Mouse (Mus musculus) thymus, postnatal 25 days (tissue): ENCODE results near the gene Dgkq.
"Not testable (repeated sequence)": the region's sequence is repeated elsewhere in the genome, so short reads cannot be mapped to it uniquely, and the experiment has no call there.

Experiments used
- DNase-seq: peaks from one replicate; pipeline ENCODE4 v3.0.0; 2022

The Dgkq gene

DNA sequence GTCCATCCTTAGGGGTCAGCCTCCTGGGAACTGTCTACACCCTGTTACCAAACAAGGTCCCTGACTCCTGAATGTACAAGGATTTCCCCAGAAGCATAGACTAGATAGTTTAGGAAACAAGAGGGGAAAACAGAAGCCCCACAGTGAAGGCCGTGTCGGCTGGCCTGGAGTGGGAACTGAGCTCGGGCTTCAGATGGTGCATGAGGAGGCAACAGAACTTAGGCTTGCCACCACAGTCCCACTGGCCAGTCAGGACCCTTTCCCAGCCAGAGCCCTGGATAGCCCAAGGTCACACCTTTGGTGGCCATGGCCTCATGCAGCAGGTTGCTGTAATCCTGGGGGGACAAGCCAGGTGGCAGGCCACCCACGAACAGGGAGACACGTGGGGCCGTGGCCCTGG, 16.1 kb downstream of the Dgkq start:
- DNase-seq: no peak

DNA sequence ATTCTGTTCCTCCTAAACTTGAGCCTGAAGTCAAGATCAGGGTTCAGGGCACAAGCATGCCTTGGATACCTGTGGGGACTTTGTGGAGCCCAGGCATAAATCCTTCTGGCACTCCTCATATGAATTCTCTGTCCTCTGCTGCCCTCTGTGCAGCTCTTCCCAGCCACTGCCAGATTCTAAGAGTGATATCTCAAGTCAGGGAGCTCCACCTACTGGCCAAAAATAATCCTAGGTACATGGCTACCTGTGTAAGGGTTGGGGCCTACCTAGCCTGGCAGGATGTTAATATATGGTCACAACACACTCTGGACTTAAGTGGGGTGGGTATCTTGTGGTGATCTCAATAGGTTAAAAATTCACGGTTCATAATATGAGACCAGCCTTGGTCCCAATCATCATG, 17.6 kb downstream of the Dgkq start:
- DNase-seq: peak; percentile 70

DNA sequence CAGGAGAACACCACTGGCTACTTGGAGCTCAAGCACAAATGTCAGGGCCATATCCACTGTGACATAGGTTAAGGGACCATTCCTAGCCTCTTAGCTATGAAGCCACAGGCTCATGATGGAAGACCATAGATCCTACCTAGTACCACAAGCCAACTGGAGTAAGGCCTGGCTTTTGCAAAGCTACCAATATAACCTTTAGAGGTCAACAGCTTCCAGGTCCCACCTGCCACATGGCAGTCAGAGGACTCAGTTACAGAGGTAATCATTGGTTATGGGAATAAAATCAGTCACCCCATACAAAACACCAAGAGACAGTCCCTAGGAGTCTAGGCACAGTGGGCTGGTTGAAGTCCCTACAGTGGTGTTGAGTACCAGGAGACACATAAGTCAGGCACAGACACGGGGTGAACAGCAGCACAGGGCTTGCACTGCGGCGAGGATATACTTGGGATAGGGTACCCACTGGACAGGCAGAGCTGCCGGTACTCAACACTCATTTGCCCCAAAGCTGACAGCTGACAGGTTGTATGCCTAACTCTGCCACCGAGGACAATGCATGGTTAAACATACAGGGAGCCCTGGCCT, 18.2 kb downstream of the Dgkq start:
- DNase-seq: no peak

DNA sequence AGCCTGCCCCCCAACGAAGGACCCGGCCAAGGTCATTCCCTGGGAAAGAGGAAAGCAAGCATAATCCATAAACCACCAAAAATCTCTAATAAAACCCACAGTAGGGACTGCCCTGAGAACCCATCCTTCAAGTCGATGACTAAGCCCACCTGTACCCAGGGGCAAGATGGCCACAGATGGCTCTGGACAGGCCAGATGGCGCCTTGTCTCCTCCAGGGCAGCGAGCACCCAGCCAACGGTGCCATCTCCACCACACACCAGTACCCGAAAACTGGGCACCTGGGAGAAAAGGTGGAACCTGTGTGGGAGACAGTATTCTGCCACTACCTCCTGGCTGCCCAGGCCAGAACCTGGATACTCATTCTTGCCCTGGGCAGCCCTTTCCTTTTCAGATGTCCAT, 19.1 kb downstream of the Dgkq start:
- no peak for DNase-seq

DNA sequence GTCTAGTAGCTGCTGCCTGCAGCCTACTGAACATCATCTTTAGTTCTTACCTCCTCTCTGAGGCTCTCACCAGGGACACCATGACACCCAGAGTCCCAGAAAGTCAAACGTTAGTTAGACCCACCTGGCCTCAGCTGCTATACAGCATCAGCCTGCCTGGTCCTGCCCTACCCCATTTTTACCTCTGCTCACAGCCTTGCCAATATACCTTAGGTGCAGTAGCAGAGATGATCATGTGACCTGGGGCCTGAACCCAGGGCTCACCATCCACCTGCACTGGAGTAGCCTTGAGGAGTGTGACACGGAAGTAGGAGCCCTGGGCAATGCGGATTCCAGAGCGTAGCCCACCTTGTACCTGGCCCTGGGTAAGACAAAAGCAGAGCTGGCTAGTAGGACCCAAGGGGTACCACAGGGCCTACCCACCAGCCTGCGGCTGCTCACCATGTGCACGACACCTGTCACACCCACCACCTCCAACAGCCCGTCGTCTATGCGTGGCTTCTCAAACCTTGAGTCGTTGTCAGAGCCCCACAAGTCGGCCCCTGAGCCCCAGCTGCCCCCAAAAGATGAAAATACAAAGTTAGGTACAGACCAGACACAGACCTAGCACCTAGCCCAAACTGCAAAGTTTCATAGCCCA, 20.4 kb downstream of the Dgkq start:
- DNase-seq: no peak

DNA sequence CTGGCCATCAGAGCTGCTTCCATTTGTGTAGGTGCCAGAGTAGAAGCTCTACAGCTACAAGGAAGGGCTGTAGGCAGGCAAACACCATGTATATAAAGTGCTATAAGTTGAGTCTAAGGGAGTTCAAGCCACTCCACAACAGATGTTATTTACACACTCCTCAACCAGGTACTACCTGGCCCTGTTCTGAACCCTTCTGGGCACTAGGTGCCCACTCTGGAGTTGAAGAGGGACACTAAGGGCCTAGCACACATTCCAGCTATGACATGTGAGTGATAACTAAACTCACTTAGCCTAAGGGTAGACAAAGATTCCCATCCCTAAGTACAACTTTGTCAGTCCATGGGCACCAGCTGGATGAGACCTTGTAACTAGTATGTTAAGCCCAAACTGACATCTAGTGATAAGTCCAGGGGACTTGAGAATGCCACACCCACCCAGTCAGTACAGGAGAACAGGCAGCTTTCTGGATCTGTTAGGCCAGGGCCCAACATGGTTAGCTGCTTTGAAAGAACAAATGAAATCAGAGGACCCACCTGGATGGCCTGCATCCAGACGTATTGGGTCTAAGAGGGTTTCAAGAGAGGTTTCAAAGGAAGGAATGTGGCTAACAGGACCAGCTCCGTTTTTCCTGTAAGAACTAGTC, 21.5 kb downstream of the Dgkq start:
- DNase-seq: no peak

DNA sequence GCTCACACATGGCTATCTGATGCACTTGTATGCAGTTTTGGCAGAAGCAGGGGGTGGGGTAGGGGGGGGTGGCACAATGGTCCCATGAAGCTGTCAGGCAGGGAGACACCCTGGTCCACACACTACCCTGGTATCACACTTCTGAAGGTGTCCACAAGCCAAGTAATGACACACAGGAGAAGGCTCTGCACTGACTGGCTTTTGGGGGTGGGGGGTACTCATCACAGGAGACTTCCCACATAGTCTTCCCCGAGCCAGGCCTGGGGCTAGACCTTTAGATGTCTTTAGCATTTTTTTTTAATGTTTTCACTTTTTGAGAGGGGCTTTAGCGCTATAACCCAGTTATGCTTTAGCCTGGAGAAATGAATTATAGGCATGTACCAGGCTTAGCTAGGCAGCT, 22.2 kb downstream of the Dgkq start:
- DNase-seq: no peak

DNA sequence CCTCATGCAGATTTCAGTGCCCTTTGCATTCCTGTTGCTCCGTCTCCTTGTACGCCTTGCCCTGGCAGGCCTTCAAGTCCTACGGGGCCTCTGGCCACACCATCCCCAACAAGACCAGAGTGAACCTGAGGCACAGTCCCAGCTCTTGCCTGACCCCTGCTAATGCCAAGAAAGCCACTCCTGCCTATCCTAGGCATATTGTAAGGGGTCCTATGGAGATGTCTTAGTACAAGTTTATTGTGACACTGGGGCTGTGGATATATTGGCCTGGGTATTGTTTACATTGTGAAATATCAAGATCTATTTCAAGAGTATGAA, 23.2 kb downstream of the Dgkq start:
- no peak for DNase-seq

DNA sequence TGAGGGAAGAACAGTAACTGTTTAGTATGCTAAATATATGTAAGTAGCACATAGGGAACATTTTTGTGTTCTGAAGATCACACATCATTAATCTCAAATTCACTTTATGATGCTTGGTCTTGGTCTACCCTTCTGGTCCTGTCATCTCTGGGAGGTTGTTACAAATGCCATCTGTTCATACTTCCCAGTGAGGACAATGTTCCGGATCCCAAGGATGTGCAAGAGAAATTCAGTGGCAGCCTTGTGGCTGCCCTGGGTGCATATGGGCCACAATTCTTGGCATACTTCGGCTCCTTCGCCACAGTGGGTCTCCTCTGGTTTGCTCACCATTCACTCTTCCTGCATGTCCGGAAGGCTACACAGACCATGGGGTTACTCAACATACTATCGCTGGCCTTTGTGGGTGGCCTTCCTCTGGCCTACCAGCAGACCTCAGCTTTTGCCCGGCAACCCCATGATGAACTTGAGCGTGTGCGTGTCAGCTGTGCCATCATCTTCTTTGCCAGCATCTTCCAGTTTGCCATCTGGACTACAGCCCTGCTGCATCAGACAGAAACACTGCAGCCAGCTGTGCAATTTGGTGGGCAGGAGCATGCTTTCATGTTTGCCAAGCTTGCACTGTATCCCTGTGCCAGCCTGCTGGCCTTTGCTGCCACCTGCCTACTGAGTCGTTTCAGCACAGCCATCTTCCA, 23.7 kb downstream of the Dgkq start:
- no peak for DNase-seq

DNA sequence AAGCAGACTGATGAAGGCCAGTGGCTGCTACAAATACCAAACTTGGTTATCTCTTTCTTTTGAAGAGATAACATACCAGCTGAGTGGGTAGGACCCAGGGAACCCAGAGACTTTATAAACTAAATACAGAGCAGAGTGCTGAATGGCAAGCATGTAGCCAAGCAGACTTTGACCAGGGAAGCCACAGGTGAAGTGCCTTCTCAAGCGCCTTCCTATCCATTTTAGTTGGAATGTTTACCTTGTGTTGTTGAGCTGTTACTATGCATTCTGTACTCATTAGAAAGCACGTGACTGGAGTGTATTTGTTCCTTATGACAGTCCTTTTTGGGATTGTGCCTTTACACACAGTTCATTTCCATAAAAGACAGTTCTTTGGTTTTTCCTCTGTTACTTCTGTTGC, 25.8 kb downstream of the Dgkq start:
- DNase-seq: no peak

DNA sequence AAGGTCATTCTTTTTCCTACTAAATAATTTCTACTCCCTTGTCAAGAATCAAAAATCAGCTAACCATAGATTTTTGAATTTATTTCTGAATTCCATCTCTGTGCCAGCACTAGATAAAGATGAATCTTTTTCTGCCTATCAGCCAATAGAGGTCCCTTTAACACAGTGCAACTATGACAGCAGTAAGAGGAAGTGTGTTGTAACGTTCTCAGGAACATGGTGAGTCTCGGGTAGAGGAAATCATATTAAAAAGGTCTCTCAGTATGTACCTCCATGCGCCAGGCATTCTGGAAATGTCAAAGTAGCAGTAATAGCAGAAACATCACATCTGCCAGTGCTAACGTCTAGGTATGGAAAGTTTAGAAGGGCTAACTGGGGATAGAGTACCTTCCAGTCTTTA, 33.3 kb downstream of the Dgkq start:
- no peak for DNase-seq

DNA sequence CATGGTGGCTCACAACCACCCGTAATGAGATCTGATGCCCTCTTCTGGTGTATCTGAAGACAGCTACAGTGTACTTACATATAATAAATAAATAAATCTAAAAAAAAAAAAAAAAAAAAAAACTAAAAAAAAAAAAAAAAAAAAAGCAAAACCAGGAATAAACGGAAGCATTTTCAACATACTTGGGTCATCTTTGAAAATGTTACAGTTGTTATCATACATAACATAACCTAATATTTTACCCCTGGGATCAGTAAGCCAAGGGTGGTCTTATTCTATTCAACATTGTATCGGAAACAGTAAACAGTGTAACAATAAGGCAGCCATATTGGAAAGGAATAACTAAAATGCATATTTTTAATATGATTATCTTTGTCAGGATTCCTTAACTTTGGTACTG, 35.4 kb downstream of the Dgkq start:
- not testable (repeated sequence) for DNase-seq

DNA sequence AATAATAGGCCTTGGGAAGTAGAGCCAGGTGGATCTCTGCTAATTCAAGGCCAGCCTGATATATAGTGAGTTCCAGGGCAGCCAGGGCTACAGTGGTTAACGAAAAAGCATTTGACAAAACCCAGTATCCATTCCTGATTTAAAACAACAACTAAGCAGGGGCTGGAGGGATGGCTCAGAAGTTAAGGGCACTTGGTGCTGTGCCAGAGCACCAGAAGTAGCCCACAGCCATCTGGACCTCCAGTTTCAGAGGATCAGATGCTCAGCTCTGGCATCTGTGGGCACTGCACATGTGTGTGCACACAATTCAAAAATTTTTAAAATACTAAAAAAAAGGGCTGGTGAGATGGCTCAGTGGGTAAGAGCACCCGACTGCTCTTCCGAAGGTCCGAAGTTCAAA, 35.8 kb downstream of the Dgkq start:
- DNase-seq: no peak

DNA sequence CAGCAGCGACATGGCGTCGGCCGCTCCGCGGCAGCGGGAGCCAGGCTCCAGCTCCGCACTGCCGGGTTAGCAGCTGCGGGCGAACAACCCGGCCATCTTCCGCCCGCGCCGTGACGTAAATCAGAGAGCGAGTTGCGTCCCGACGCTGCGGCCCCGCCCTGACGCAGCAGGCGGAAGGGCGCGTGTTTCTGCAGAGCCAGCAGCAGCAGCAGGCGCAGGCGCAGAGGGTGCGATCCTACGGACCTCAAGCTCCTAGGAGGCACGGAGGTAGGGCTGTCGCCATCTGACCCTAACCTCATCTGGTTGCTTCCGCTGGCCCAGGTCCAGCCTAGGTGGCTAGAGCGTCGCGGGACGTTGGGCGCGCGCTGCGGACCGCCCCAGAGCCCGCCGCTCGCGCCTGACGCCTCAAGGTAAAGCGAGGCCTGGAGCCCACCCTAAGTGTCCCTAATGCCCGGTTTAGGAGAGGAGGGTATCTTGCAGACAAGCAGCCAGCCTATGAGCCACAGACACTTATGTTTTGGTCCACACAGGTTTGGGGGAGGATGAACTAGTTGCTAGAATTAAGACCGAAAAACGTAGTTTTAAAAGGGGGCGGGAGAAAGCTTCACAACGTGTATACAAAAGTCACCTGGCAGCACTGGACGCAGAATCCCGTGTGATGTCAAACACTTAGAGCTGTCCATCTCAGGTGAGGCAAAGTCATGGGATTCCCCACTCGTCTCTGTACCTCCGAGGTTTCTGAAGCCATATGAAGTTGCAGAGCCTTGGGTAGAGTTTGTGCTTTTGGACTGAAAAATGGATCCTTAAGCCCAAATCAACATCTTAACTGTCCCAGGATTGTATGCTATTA, 39.6 kb downstream of the Dgkq start, which contains the start of the genes Gak and Tmem175:
TSS of gene Gak (minus strand) at position 122 of the 850 bp plus-strand sequence.
TSS of gene Tmem175 (plus strand) at position 137 of the 850 bp plus-strand sequence.
- peak; percentile 93 for DNase-seq

DNA sequence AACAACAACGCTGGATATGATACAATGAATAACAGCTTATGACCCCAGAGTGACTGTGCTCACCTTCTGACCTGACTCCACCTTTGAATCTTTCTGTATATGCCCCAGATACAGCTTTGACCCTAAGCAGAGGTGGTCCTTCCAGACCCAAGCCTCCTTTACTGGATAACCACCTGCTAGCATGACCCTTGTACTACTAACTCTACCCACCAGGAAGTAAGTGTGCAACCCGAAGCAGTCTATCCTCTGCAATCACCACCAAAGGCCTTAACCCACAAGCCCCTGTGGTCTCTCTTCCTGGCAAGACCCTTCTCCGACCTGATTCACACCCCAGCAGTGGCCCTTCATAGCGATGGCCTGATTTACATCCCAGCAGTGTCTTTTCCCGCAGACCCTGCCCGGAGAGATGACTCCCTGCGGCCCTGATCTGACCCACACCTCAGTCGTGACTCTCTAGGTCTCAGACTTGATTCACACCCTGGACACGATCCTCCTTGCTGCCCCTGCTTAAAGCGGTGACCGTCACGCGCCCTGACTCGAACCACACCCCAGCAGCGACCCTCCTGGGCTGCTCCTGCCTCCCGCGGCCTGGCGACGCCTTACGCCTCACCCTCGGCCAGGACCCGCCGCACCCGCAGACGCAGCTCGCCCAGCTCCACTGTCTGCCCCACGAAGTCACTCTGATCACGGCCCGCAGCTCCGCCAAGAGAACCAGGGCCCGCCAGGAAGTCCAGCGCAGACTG, 40.4 kb downstream of the Dgkq start:
- DNase-seq: no peak

DNA sequence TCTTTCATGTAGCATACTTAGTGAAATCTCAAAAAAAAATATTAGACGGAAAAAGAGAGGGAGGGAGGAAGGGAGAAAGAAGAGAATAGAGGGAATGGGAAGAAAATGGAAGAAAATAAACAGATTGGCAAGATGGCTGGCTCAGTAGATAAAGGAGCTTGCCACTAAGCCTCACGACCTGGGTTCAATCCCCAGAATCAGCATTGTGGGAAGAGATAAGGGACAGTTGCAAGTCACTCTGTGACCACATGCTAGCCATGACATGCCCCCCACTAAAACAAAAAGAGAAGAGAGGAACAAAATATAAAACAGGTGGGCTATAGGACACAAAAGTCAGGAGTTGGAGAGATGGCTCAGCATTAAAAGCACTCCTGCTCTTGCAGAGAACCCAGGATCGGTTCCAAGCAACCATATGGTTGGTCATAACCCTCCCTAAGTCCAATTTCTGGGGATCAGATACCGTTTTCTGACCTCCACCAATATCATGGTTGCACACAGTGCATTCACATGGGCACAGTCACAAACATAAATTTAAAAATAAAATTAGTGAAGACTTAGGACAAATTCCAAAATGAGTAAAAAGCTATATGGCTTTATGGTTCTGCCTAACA, 43.3 kb downstream of the Dgkq start:
- no peak for DNase-seq

DNA sequence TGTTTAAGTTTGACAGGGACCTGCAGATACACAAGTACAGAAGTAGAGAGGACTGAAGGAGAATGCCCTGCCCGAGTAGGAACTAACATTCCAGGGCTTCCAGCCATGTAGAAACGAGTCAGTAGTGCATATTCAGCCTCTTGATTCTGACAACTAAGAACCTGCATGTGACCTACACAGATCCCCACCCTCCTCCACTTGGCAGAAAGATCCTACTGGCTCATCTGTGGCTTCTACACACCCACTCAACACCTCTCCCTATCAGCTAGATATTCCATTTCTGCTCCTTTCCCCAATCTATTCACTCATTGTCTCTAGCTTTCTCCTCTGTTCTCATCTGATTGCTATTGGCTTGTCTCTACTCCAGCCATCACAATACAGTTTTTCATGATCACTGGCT, 47.6 kb downstream of the Dgkq start:
- DNase-seq: no peak

DNA sequence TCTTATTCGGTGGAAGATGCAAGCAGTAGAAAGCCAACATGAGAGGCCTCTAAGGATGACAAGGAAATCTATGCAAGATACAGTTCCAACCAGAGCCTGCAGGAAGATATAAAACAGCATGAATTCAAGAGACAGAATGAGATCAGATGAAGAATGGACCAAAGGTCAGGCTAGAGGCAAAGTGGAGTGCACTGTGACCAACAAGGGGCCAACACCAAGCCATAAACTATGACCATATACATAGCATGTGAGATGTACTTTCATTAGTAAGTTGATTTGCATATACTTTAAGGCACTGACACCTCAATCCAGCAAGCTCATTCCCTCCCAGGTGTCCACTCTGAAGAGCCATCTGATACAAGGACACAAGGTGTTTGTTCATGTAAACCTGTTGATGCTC, 59.0 kb downstream of the Dgkq start:
- no peak for DNase-seq

DNA sequence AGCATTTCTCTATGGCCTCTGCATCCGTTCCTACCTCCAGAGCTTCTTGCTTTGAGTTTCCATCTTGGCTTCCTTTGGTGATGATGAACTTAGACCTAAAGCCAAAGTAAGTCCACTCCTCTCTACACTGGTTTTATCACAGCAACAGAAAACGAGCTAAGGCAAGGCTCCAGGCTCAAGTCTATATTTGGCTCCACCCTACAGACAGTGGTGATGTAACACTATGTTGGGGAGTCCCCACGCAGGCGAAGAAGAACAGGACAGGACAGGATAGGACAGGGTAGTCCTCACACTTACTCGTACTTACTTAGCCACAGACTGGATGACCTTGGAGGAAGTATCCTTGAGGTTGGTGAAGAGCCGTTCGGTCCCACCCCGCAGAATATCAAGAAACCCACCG, 66.9 kb downstream of the Dgkq start:
- DNase-seq: no peak

DNA sequence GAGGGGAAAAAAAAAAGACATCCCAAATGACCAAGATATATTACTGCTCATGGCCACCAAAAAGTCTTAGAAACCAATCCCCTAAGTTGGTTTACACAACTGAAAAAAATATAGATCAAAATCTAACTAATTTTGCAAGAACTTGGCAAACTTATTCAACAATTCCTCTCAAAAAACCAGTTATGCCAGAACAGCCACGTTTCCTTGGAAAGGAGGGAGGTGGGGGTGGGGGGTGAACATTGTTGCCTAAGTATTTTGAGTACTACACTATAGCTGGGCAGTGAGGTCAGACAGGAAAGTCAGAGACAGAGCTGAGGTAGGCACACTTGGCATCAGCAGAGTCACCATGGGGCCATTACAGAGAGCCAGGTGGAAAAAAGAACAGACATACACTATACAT, 69.5 kb downstream of the Dgkq start:
- DNase-seq: no peak
